Comparison of ENCODE assay signal across 32 mouse cellular contexts in genomic region chr9:116128311-116128710, GRCm38 (mm10).
"Had no signal": no experiment of that assay in that cellular context is flagged by ENCODE, and none has a peak within 500 bp of the region (broad histone marks: within the 10 kb centered on the region; RNA-seq: fewer than 3 reads in every experiment).

No protein-coding gene starts in this region.

- H3K4me1 ChIP-seq: hindbrain, embryonic 12.5 days; intestine, embryonic 15.5 days had no signal

- H3K27me3 ChIP-seq: heart, embryonic 12.5 days; heart, embryonic 13.5 days; heart, embryonic 15.5 days; hindbrain, embryonic 12.5 days; hindbrain, embryonic 13.5 days; hindbrain, embryonic 15.5 days; intestine, embryonic 15.5 days; kidney, embryonic 15.5 days had no signal

- DNase-seq: heart, postnatal 10 days; heart, postnatal 14 days; heart, postnatal 36 days; heart, postnatal 4 days; kidney, adult 11 months; kidney, adult 18-20 months; kidney, adult 2 months; kidney, adult 8-10 months; kidney, adult 9 months; kidney, postnatal 25 days; kidney, postnatal 36 days; layer of hippocampus, adult 9-11 months; layer of hippocampus, postnatal 36 days had no signal

- H3K9me3 ChIP-seq: heart, embryonic 10.5 days; heart, embryonic 12.5 days; heart, embryonic 13.5 days; heart, embryonic 15.5 days; hindbrain, embryonic 10.5 days; hindbrain, embryonic 12.5 days; hindbrain, embryonic 13.5 days; hindbrain, embryonic 15.5 days; intestine, embryonic 15.5 days; kidney, embryonic 15.5 days had no signal

- H3K4me3 ChIP-seq: heart, embryonic 10.5 days; heart, embryonic 12.5 days; heart, embryonic 13.5 days; heart, embryonic 15.5 days; hindbrain, embryonic 10.5 days; hindbrain, embryonic 12.5 days; hindbrain, embryonic 13.5 days; hindbrain, embryonic 15.5 days; intestine, embryonic 15.5 days; kidney, embryonic 15.5 days; layer of hippocampus, adult 2 months had no signal

- H3K4me2 ChIP-seq: heart, embryonic 11.5 days; heart, embryonic 12.5 days; heart, embryonic 13.5 days; heart, embryonic 15.5 days; hindbrain, embryonic 12.5 days; hindbrain, embryonic 13.5 days; hindbrain, embryonic 14.5 days; hindbrain, embryonic 15.5 days; intestine, embryonic 15.5 days; kidney, embryonic 15.5 days had no signal

- H3K27ac ChIP-seq: heart, embryonic 10.5 days; heart, embryonic 13.5 days; heart, embryonic 15.5 days; hindbrain, embryonic 10.5 days; hindbrain, embryonic 12.5 days; hindbrain, embryonic 13.5 days; hindbrain, embryonic 14.5 days; hindbrain, embryonic 15.5 days; hindbrain, postnatal 0 days; intestine, embryonic 15.5 days; kidney, embryonic 15.5 days; kidney, postnatal 0 days; layer of hippocampus, adult 2 months had no signal

- H3K36me3 ChIP-seq: hindbrain, embryonic 12.5 days; hindbrain, embryonic 13.5 days; hindbrain, embryonic 15.5 days had no signal

- H3K9ac ChIP-seq: heart, embryonic 12.5 days; heart, embryonic 13.5 days; heart, embryonic 15.5 days; hindbrain, embryonic 12.5 days; hindbrain, embryonic 13.5 days; hindbrain, embryonic 14.5 days; hindbrain, embryonic 15.5 days; intestine, embryonic 15.5 days; kidney, embryonic 15.5 days had no signal

- ATAC-seq: hindbrain, embryonic 16.5 days; hindbrain, postnatal 0 days; inflammation-experienced regulatory T-cells, adult 6 months; intestine, embryonic 15.5 days; intestine, embryonic 16.5 days; intestine, postnatal 0 days had no signal
